Mouse (Mus musculus): Measurements from ENCODE around the gene Cabp2. TPM values are rescaled to one million over a fixed set of nuclear protein-coding genes. Genes with fewer than 3 reads are reported as not detected.
A peak's percentile ranks its signal among the peaks of the same experiment; 100 is the strongest.
"Not testable (repeated sequence)": the region's sequence is repeated elsewhere in the genome, so short reads cannot be mapped to it uniquely, and the experiment has no call there.

The Cabp2 gene
- polyA plus RNA-seq, 1 experiment from 2014 or later, result not detected

DNA sequence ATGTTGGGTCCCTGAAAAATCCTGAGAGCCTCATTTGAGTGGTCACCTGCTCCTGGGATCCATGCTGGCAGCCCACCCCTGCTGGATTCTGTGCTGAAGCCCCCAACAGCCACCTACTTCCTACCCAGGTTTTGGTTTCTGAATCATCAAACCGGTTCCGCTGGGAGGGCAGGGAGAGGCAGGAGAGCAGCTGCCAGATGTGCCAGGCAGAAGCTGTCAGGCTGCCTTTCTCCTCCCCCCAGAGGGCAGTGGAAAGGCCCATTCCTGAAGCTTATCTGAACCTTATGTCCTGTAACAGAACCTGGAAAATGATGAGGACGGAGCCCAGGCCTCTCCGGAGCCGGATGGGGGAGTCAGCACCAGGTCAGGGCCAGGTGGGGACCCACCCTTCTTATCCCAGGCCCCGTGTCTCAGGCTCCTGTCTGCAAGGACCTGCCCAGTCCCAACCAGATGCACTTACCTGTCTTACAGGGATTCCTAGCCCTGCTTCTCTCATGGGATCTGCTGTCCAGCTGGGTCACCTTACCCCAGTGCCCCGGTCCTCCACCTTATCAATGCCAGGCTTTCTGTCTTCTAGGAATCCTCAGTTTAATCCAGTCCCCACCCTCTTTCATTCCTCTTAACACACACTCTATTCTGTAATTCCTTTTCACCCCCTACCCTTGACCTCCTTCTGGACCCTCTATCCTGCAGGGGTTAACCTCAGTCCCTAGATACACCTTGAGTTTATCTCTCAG is 45.5 kb downstream of the Cabp2 start:
- H3K4me2 ChIP-seq, result peak overlapping the region; percentile 77
- no peak overlapping the region for H3K27ac ChIP-seq (ENCODE audit: poor library complexity, severe bottlenecking)
- WGBS, result 58% methylated on average over 7 of the region's 7 CpGs
- H3K4me1 ChIP-seq (replicated peaks), result peaks cover 24% of the 10 kb centered on the region
- no peaks in the 10 kb centered on the region for H3K9me3 ChIP-seq (replicated peaks)
- H3K27me3 ChIP-seq (replicated peaks), result no peaks in the 10 kb centered on the region
- ATAC-seq (ENCODE audit: insufficient number of reproducible peaks, low FRiP score), result no peak
- peaks cover 42% of the 10 kb centered on the region for H3K36me3 ChIP-seq
- H3K9ac ChIP-seq, result peak overlapping the region; percentile 86
- H3K4me3 ChIP-seq, result peak overlapping the region; percentile 71

GRCm38 (mm10) chr19:4129462-4129861 is 48.1 kb downstream of the Cabp2 start:
- H3K27me3 ChIP-seq (replicated peaks), result no peaks in the 10 kb centered on the region
- ATAC-seq (ENCODE audit: insufficient number of reproducible peaks, low FRiP score), result no peak
- WGBS, result 92% methylated on average over 7 of the region's 7 CpGs
- H3K36me3 ChIP-seq, result peaks cover 57% of the 10 kb centered on the region
- no peaks in the 10 kb centered on the region for H3K9me3 ChIP-seq (replicated peaks)
- H3K27ac ChIP-seq (ENCODE audit: poor library complexity, severe bottlenecking), result no peak overlapping the region
- H3K9ac ChIP-seq, result no peak overlapping the region
- no peak overlapping the region for H3K4me2 ChIP-seq
- peaks cover 24% of the 10 kb centered on the region for H3K4me1 ChIP-seq (replicated peaks)
- no peak overlapping the region for H3K4me3 ChIP-seq

- no peak for ATAC-seq (ENCODE audit: insufficient number of reproducible peaks, low FRiP score)
- peaks cover 23% of the 10 kb centered on the region for H3K4me1 ChIP-seq (replicated peaks)
- peaks cover 57% of the 10 kb centered on the region for H3K36me3 ChIP-seq
- H3K4me3 ChIP-seq, result no peak overlapping the region
- no peaks in the 10 kb centered on the region for H3K9me3 ChIP-seq (replicated peaks)
- 64% methylated on average over 4 of the region's 4 CpGs for whole genome bisulfite sequencing
- H3K27me3 ChIP-seq (replicated peaks), result no peaks in the 10 kb centered on the region
- H3K9ac ChIP-seq, result no peak overlapping the region
- no peak overlapping the region for H3K27ac ChIP-seq (ENCODE audit: poor library complexity, severe bottlenecking)
- H3K4me2 ChIP-seq, result no peak overlapping the region
Observed at GRCm38 (mm10) chr19:4130106-4130505, 48.7 kb downstream of the Cabp2 start.

- peaks cover 22% of the 10 kb centered on the region for H3K4me1 ChIP-seq (replicated peaks)
- H3K27me3 ChIP-seq (replicated peaks), result no peaks in the 10 kb centered on the region
- no peak overlapping the region for H3K9ac ChIP-seq
- no peaks in the 10 kb centered on the region for H3K9me3 ChIP-seq (replicated peaks)
- H3K27ac ChIP-seq (ENCODE audit: poor library complexity, severe bottlenecking), result no peak overlapping the region
- ATAC-seq (ENCODE audit: insufficient number of reproducible peaks, low FRiP score), result peak; percentile 37; the same call in 1 of the 2 replicates
- H3K4me2 ChIP-seq, result no peak overlapping the region
- peaks cover 57% of the 10 kb centered on the region for H3K36me3 ChIP-seq
- WGBS, result 82% methylated on average over 5 of the region's 5 CpGs
- no peak overlapping the region for H3K4me3 ChIP-seq
Observed at GRCm38 (mm10) chr19:4131075-4131474, 49.7 kb downstream of the Cabp2 start.

DNA sequence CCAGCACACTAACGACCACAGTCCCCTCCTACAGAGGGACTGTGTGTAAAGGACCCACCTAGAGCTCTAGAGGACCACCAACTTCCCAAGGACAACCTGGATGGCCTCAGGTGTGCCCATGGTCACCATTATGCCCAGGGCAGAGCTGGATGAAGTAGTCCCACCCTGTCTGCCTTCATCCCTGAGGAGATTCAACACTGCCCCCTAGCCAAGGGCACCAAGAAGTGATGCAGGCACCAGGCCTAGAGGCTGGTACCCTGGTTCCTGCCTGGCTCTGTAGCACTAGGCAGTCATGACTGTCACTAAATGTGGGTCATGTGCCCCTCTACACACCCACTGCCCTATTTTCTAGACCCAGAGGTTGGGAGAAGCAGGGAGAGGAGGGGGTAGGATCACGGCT is 50.4 kb downstream of the Cabp2 start:
- WGBS, result 83% methylated on average over 2 of the region's 2 CpGs
- no peaks in the 10 kb centered on the region for H3K27me3 ChIP-seq (replicated peaks)
- H3K4me3 ChIP-seq, result no peak overlapping the region
- no peak for ATAC-seq (ENCODE audit: insufficient number of reproducible peaks, low FRiP score)
- no peak overlapping the region for H3K27ac ChIP-seq (ENCODE audit: poor library complexity, severe bottlenecking)
- H3K9ac ChIP-seq, result no peak overlapping the region
- peaks cover 57% of the 10 kb centered on the region for H3K36me3 ChIP-seq
- H3K4me2 ChIP-seq, result no peak overlapping the region
- H3K4me1 ChIP-seq (replicated peaks), result peaks cover 18% of the 10 kb centered on the region
- H3K9me3 ChIP-seq (replicated peaks), result no peaks in the 10 kb centered on the region

DNA sequence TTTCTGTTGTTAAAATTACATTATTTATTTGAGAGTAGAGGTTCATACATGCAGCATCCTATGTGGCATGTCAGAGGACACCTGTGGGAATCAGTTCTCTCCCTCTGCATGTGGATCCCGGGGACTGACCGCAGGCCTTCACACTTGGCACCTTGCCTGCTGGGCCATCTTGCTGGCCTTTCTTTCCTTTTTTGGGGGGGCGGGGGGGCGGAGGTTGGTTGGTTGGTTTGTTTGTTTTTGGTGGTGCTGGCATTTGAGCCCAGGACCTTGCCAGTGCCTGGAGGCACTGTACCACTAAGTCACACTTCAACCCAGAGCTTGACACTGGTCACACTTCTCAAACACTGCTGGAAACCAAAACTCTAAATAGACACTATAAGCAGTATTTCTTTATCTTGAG is 53.0 kb downstream of the Cabp2 start:
- 78% methylated on average over 4 of the region's 4 CpGs for WGBS
- ATAC-seq (ENCODE audit: insufficient number of reproducible peaks, low FRiP score), result no peak
- H3K9ac ChIP-seq, result no peak overlapping the region
- no peak overlapping the region for H3K27ac ChIP-seq (ENCODE audit: poor library complexity, severe bottlenecking)
- no peak overlapping the region for H3K4me2 ChIP-seq
- H3K4me1 ChIP-seq (replicated peaks), result peaks cover 9% of the 10 kb centered on the region
- H3K36me3 ChIP-seq, result peaks cover 38% of the 10 kb centered on the region
- no peaks in the 10 kb centered on the region for H3K9me3 ChIP-seq (replicated peaks)
- peaks cover 8% of the 10 kb centered on the region for H3K27me3 ChIP-seq (replicated peaks)
- H3K4me3 ChIP-seq, result no peak overlapping the region

DNA sequence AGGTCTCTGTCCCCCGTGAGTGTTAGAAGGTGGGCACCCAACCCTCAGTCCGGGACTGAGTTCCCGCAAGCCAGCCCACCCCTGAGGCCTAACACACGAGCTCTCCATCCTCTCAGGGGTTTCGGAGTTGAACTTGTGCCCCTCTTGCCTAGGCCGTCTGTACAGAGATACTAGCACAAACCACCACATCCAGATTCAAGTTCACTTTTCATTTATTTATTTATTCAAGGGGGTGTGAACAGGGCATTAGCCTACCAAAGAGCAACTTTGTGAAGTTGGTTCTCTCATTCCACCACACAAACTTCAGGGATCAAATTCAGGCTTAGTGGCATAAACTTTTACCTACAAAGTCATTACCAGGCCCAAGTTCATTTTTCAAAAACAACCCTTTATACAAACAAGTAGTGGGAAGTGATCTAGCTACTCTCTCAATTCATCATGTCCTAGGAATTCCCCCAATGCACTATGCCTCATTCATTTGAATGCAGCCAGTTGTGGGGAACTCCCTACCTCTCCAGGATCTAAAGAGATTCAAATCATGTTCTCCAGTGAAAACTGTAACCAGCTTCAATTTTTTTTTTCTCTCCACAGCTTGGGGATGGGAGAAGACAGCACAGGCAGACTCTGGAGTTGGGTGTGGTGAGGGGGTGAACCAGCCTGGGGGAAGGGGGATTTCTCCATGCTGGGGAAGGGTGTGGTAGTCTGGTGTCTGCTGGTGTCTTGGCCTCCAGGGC is 54.0 kb downstream of the Cabp2 start:
- H3K27ac ChIP-seq (ENCODE audit: poor library complexity, severe bottlenecking); ATAC-seq (ENCODE audit: insufficient number of reproducible peaks, low FRiP score); H3K4me2 ChIP-seq; H3K27me3 ChIP-seq (replicated peaks); H3K4me3 ChIP-seq; H3K4me1 ChIP-seq (replicated peaks); H3K9ac ChIP-seq; H3K9me3 ChIP-seq (replicated peaks): not testable (repeated sequence)
- 72% methylated on average over 6 of the region's 6 CpGs for WGBS
- peaks cover 28% of the 10 kb centered on the region for H3K36me3 ChIP-seq

DNA sequence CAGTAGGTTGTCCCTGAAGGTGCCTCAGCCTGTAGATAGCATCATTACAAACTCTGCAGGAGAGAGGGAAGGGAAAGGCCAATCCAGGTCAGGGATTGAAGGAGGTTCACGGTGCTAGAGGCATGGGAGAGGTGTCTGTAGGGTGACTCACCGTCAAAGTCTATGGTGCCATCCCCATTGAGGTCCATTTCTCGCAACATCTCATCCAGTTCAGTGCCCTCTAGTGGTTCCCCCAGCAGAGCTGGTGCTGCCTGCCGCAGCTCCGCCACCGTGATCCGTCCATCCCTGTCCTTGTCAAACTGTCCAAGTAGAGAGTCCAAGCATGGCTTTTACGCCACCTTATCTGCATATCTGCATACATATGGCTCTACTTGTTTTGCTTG is 54.6 kb downstream of the Cabp2 start:
- not testable (repeated sequence) for H3K4me2 ChIP-seq; H3K27ac ChIP-seq (ENCODE audit: poor library complexity, severe bottlenecking); H3K9ac ChIP-seq; ATAC-seq (ENCODE audit: insufficient number of reproducible peaks, low FRiP score); H3K4me3 ChIP-seq; H3K4me1 ChIP-seq (replicated peaks); H3K9me3 ChIP-seq (replicated peaks); H3K27me3 ChIP-seq (replicated peaks)
- H3K36me3 ChIP-seq, result peaks cover 24% of the 10 kb centered on the region
- WGBS, result 17% methylated on average over 8 of the region's 8 CpGs

DNA sequence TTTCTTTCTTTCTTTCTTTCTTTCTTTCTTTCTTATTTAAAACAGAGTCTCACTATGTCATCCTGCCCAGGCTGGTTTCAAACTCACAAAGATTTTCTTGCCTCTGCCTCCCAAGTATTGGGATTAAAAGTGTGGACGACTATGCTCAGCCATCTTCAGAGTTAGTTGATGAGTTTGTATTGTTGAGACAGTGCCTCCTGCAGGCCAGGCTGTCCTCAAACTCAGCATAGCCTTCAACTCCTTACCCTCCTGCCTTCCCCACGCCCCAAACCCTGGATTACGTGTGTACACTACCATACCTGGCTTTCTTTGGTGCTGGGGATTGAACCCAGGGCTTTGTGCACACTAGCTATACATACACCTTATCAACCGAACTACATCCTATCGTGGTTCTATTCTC is 55.1 kb downstream of the Cabp2 start:
- 74% methylated on average over 5 of the region's 5 CpGs for WGBS
- H3K4me3 ChIP-seq, result no peak overlapping the region
- H3K4me1 ChIP-seq (replicated peaks), result no peaks in the 10 kb centered on the region
- peaks cover 19% of the 10 kb centered on the region for H3K36me3 ChIP-seq
- H3K27me3 ChIP-seq (replicated peaks), result peaks cover 8% of the 10 kb centered on the region
- H3K27ac ChIP-seq (ENCODE audit: poor library complexity, severe bottlenecking), result no peak overlapping the region
- ATAC-seq (ENCODE audit: insufficient number of reproducible peaks, low FRiP score), result no peak
- no peak overlapping the region for H3K4me2 ChIP-seq
- no peak overlapping the region for H3K9ac ChIP-seq
- no peaks in the 10 kb centered on the region for H3K9me3 ChIP-seq (replicated peaks)
